Mouse (Mus musculus) intestine, postnatal 0 days (tissue): ENCODE measurements at regions not wholly inside any gene's neighbourhood (a gene's known extent, or its start where the extent isn't known, plus 50 kb on each side); places are given as distances from the start of the nearest gene placed in this dataset.

Source experiments
- ATAC-seq: fragments of 200-750 bp; cut with Nextera tagmentation; 2 replicates; pipeline ENCODE4 v1.8.0; 2017; ENCODE audit warnings: mild to moderate bottlenecking, moderate TSS enrichment, moderate library complexity
- H3K27ac ChIP-seq: fragments of 300-500 bp; sonication (generic); 2 replicates; pipeline ENCODE4 v1.5.1; 2014; ENCODE audit warnings: mild to moderate bottlenecking, low read depth, low read length, moderate library complexity
- H3K27me3 ChIP-seq: fragments of 300-500 bp; sonication (generic); replicated peaks from 2 replicates; pipeline ENCODE4 v1.6.1; 2014; ENCODE audit warnings: low read length, mixed read lengths; ENCODE audit not compliant: control insufficient read depth, insufficient read depth
- H3K36me3 ChIP-seq: fragments of 300-500 bp; sonication (generic); 2 replicates; pipeline ENCODE4 v1.6.1; 2014; ENCODE audit warnings: mild to moderate bottlenecking, moderate library complexity; ENCODE audit not compliant: control insufficient read depth, insufficient read depth
- H3K4me1 ChIP-seq: fragments of 300-500 bp; sonication (generic); replicated peaks from 2 replicates; pipeline ENCODE4 v1.6.1; 2014; ENCODE audit warnings: antibody characterized with exemption, low read length, mixed read lengths; ENCODE audit not compliant: control insufficient read depth, insufficient read depth
- H3K4me2 ChIP-seq: fragments of 300-500 bp; sonication (generic); replicated peaks from 2 replicates; pipeline ENCODE4 v1.6.1; 2014; ENCODE audit warnings: low read depth, mild to moderate bottlenecking, moderate library complexity
- H3K4me3 ChIP-seq: fragments of 300-500 bp; sonication (generic); 2 replicates; pipeline ENCODE4 v1.5.1; 2014; ENCODE audit warnings: low read depth, low read length
- H3K9ac ChIP-seq: fragments of 300-500 bp; sonication (generic); 2 replicates; pipeline ENCODE4 v1.6.1; 2014; ENCODE audit warnings: mild to moderate bottlenecking, low read depth, low read length
- H3K9me3 ChIP-seq: fragments of 300-500 bp; sonication (generic); 2 replicates; pipeline ENCODE4 v1.6.1; 2016; ENCODE audit warnings: mixed run types; ENCODE audit not compliant: control insufficient read depth
- CTCF ChIP-seq: sonication (generic); IDR thresholded peaks from 2 replicates; pipeline ENCODE4 v1.5.1; 2016; ENCODE audit warnings: low read depth, mild to moderate bottlenecking, control low read depth, antibody characterized with exemption, moderate library complexity
- WGBS: fragments of 180-500 bp; shearing (Covaris S2); extraction: QIAGEN DNeasy Blood & Tissue Kit; methylation state at CpG from one replicate; pipeline ENCODE4 v1.1.7; 2014; 5-methylcytosine and 5-hydroxymethylcytosine counted together

DNA sequence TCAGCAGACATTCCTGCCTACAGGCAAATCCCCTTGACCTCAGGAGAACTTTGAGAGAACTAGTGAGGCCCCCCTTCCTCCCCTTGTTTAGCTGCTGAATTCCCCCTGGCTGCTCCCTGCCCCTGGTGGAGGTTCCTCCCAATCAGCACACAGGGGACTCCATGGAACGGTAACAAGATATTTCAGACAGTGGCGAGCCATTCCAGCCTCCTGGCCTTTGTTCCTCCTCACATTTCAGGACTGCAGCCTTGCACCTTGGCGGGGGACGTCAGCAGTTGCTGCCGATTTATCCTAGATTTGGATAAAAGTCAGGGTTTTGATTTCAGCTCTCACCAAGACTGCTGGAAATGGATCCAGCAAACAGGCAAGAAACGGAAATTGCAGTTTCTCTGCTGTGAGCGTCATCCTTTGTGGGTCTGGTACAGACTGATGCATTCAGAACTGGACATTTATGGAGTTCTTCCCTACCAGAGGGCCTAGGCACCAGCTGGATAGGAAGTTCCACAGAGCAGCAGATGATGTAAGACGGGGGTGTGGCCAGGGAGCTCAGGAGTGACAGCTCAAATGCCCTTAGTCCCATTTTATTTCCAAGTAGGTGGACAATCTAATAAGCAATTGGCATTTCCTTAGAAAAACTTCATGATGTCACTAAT is 222.3 kb downstream of the Mex3b start:
- H3K4me2 ChIP-seq, result no peak overlapping the region
- H3K4me3 ChIP-seq, result no peak overlapping the region
- whole genome bisulfite sequencing, result 35% methylated on average over 8 of the region's 8 CpGs
- H3K9ac ChIP-seq, result no peak overlapping the region
- no peak for TF ChIP-seq CTCF
- H3K27me3 ChIP-seq, result no peaks in the 10 kb centered on the region
- H3K4me1 ChIP-seq, result no peaks in the 10 kb centered on the region
- H3K9me3 ChIP-seq, result no peaks in the 10 kb centered on the region
- H3K36me3 ChIP-seq, result no peaks in the 10 kb centered on the region; the same call in 1 of the 2 replicates
- no peak for ATAC-seq
- H3K27ac ChIP-seq, result no peak overlapping the region

- H3K4me3 ChIP-seq, result no peak overlapping the region
- no peak for TF ChIP-seq CTCF
- no peak overlapping the region for H3K9ac ChIP-seq
- no peak overlapping the region for H3K27ac ChIP-seq
- ATAC-seq, result no peak
- no peaks in the 10 kb centered on the region for H3K27me3 ChIP-seq
- H3K4me2 ChIP-seq, result no peak overlapping the region
- H3K9me3 ChIP-seq, result no peaks in the 10 kb centered on the region
- H3K4me1 ChIP-seq, result no peaks in the 10 kb centered on the region
- WGBS, result 50% methylated on average over 8 of the region's 8 CpGs
- no peaks in the 10 kb centered on the region for H3K36me3 ChIP-seq
Observed at GRCm38 (mm10) chr7:83093923-83094355, 226.8 kb downstream of the Mex3b start.

DNA sequence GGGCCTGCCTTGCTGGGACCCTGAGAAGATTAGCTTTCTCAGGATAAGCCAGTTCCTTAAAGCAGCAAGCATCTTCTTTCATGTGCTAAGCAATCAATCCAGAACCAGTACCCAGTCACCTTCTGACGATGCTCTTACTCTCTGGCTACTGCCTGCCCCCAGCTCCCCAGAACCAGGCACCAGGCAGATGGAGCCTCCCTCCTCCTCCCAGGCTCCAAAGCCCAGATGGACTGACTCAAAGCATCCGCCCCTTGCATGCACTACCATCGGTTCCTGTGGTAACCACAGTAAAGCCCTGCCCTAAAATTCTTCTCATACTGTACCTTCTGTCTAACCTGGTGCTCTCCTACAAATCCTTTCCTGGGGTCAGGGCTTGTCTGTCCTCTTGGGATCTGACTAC is 227.8 kb downstream of the Mex3b start:
- Histone ChIP-seq H3K4me1 (no peaks in the 10 kb centered on the region), H3K4me3 (no peak overlapping the region), H3K4me2 (no peak overlapping the region), H3K9me3 (no peaks in the 10 kb centered on the region), H3K36me3 (no peaks in the 10 kb centered on the region), H3K27me3 (no peaks in the 10 kb centered on the region), H3K27ac (no peak overlapping the region), H3K9ac (no peak overlapping the region)
- no peak for TF ChIP-seq CTCF
- WGBS, result 58% methylated on average over 3 of the region's 3 CpGs
- no peak for ATAC-seq

GRCm38 (mm10) chr7:83095593-83095992 is 228.5 kb downstream of the Mex3b start:
- Histone ChIP-seq H3K4me1 (no peaks in the 10 kb centered on the region), H3K9ac (no peak overlapping the region), H3K9me3 (no peaks in the 10 kb centered on the region), H3K27me3 (no peaks in the 10 kb centered on the region), H3K36me3 (no peaks in the 10 kb centered on the region), H3K27ac (no peak overlapping the region), H3K4me3 (no peak overlapping the region), H3K4me2 (no peak overlapping the region)
- WGBS, result 89% methylated on average over 3 of the region's 3 CpGs
- TF ChIP-seq CTCF, result no peak
- no peak for ATAC-seq

DNA sequence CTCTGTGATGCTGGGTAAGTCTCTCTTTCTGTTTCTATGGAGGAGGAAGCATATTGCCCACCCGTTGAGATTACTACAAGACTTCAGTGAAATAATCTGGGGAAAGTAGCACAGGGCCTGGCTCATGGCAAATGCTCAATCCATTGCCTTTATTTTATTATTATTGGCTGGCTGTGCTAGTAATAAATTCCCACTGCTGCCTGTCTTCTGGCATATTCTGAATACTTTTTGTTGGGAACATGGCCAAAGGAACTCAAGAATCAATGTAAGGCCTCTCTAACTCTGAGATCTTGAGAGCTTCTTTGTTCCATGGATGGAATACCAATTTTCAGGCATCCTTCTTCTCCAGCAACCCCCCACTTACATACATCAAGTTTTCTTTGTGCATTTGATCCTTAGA is 237.3 kb downstream of the Mex3b start:
- ATAC-seq, result no peak
- Histone ChIP-seq H3K4me2 (no peak overlapping the region), H3K36me3 (no peaks in the 10 kb centered on the region), H3K27me3 (no peaks in the 10 kb centered on the region), H3K4me1 (no peaks in the 10 kb centered on the region), H3K4me3 (no peak overlapping the region), H3K9ac (no peak overlapping the region), H3K9me3 (no peaks in the 10 kb centered on the region), H3K27ac (no peak overlapping the region)
- 77% methylated on average over 1 of the region's 1 CpGs for WGBS
- no peak for TF ChIP-seq CTCF

GRCm38 (mm10) chr7:83105672-83106071 is 238.5 kb downstream of the Mex3b start:
- Histone ChIP-seq H3K36me3 (no peaks in the 10 kb centered on the region), H3K4me1 (no peaks in the 10 kb centered on the region), H3K9me3 (no peaks in the 10 kb centered on the region), H3K4me3 (no peak overlapping the region), H3K9ac (no peak overlapping the region), H3K27me3 (no peaks in the 10 kb centered on the region), H3K4me2 (no peak overlapping the region), H3K27ac (no peak overlapping the region)
- ATAC-seq, result no peak
- no peak for TF ChIP-seq CTCF
